ENCODE assay signal across 8 mouse cellular contexts in the genomic region with DNA sequence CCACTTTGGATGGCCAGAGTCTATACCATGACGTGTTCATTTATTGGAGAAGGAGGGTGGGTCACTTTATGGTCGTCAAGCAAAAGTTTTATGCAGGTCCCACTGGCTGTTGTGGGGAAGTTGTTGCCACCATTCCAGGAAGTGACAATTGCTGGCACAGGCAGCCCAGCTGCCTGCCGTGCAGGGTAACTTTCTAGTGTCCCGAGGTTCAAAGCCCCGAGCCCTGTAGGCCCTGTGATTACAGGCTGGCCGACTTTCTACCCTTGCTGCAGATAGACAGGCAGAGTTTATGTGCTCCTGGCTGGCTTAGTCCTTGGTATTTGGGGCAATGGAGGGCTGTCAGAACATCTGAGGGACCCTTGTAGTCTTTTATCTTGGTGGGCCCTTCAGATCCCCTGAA. TPM values are rescaled to one million over a fixed set of nuclear protein-coding genes. Genes with fewer than 3 reads are reported as not detected.
DNase-seq lines count a peak whose midpoint lies in the region; ATAC-seq and TF ChIP-seq lines count a peak whose summit lies in the region.
"Had no signal": no experiment of that assay in that cellular context is flagged by ENCODE, and none has a peak within 500 bp of the region (broad histone marks: within the 10 kb centered on the region; RNA-seq: fewer than 3 reads in every experiment).

No protein-coding gene starts in this region.

- no peaks in the 10 kb centered on the region for H3K9me3 ChIP-seq in kidney, embryonic 14.5 days (ENCODE audit: control insufficient read depth, low read length)

- no peak overlapping the region for H3K9ac ChIP-seq in kidney, embryonic 14.5 days (ENCODE audit: low read depth, low read length)

- peaks cover 86% of the 10 kb centered on the region for H3K79me2 ChIP-seq in myocyte (ENCODE audit: control insufficient read depth, insufficient read depth)

- no peak overlapping the region for H3K4me3 ChIP-seq in kidney, embryonic 14.5 days (ENCODE audit: low read length)
- peak overlapping the region; percentile 42; the same call in 1 of the 2 replicates for H3K4me3 ChIP-seq in brown adipose tissue, adult 24 weeks (ENCODE audit: insufficient read depth, low read depth, low read length)
- peak overlapping the region; percentile 20 for H3K4me3 ChIP-seq in myocyte

- DNase-seq in kidney, postnatal 4 days = no peak
- DNase-seq in layer of hippocampus, adult 11-12 months (ENCODE audit: low spot score) = no peak
- no peak for DNase-seq in layer of hippocampus, postnatal 14 days (ENCODE audit: low spot score in 2 of 2)
- DNase-seq: kidney, postnatal 25 days had no signal

- TF ChIP-seq POLR2A in myocyte (IDR thresholded peaks at IDR 0.05; ENCODE audit: insufficient read length, low read depth) = no peak

- no peak overlapping the region for H3ac ChIP-seq in myocyte (ENCODE audit: control insufficient read depth, insufficient read length)

- H3K4me1 ChIP-seq in kidney, embryonic 14.5 days (ENCODE audit: control insufficient read depth, insufficient read depth, low read length) = peaks cover 69% of the 10 kb centered on the region
- peaks cover 64% of the 10 kb centered on the region for H3K4me1 ChIP-seq in brown adipose tissue, adult 24 weeks (ENCODE audit: control insufficient read depth, insufficient read depth, insufficient read length, low read length)

- peak overlapping the region; percentile 96; the same call in 1 of the 2 replicates for H3K27ac ChIP-seq in kidney, embryonic 14.5 days (ENCODE audit: low read depth, low read length)
- H3K27ac ChIP-seq in brown adipose tissue, adult 24 weeks (replicated peaks; ENCODE audit: low read depth, low read length) = peak overlapping the region; percentile 58

- WGBS in kidney, embryonic 14.5 days = 25% methylated on average over 6 of the region's 6 CpGs

- H3K4me2 ChIP-seq in kidney, embryonic 14.5 days (replicated peaks; ENCODE audit: low read depth, low read length) = peak overlapping the region; percentile 2; the same call in 1 of the 2 replicates
- H3K4me2 ChIP-seq in myocyte (ENCODE audit: low read depth) = peak overlapping the region; percentile 90

- no peaks in the 10 kb centered on the region for H3K36me3 ChIP-seq in kidney, embryonic 14.5 days (ENCODE audit: control insufficient read depth, insufficient read depth, low read length)
- no peaks in the 10 kb centered on the region for H3K36me3 ChIP-seq in myocyte (ENCODE audit: control insufficient read depth, insufficient read depth)

- ATAC-seq in kidney, embryonic 14.5 days (ENCODE audit: low FRiP score, low TSS enrichment) = no peak
- ATAC-seq in inflammation-experienced regulatory T-cells, adult 6 months = peak; percentile 15

- no peaks in the 10 kb centered on the region; the same call in 1 of the 2 replicates for H3K27me3 ChIP-seq in kidney, embryonic 14.5 days (ENCODE audit: control insufficient read depth, insufficient read depth, low read length)
- H3K27me3 ChIP-seq in myocyte (ENCODE audit: control insufficient read depth, insufficient read depth, insufficient read length) = no peaks in the 10 kb centered on the region

TF ChIP-seq in myocyte, 11 proteins besides CTCF, POLR2A, EP300 and RAD21:
- TF ChIP-seq TCF12 (IDR thresholded peaks at IDR 0.05; ENCODE audit: insufficient read depth, poor library complexity, severe bottlenecking) (no peak), TCF3 (IDR thresholded peaks at IDR 0.05; ENCODE audit: insufficient read length, low read depth) (no peak), POLR2AphosphoS2 (IDR thresholded peaks at IDR 0.05; ENCODE audit: insufficient read length, low read depth) (no peak), MYOG (IDR thresholded peaks at IDR 0.05; ENCODE audit: control insufficient read depth in 1 of 3, insufficient read depth in 1 of 3, insufficient read length in 2 of 3, low read depth in 2 of 3) (no peak), SRF (IDR thresholded peaks at IDR 0.05; ENCODE audit: control insufficient read depth, insufficient read length, low read depth) (no peak), REST (IDR thresholded peaks at IDR 0.05; ENCODE audit: insufficient read depth, insufficient read length) (no peak), E2F4 (IDR thresholded peaks at IDR 0.05; ENCODE audit: insufficient read depth) (no peak), MAX (IDR thresholded peaks at IDR 0.05; ENCODE audit: low read depth) (no peak), USF1 (IDR thresholded peaks at IDR 0.05; ENCODE audit: low read depth) (no peak), MYOD1 (IDR thresholded peaks at IDR 0.05; ENCODE audit: control insufficient read depth in 1 of 3, insufficient read length in 2 of 3, low read depth in 2 of 3) (no peak), CEBPB (IDR thresholded peaks at IDR 0.05; ENCODE audit: insufficient read depth, poor library complexity, severe bottlenecking) (no peak)

RNA-seq across cellular contexts. Expression of a gene that starts 23.5 kb away (rescaled TPM):
- not detected in 2 replicates for polyA plus RNA-seq in kidney, embryonic 14.5 days (2014; fragmentation: Nextera tagmentation; extraction: Ambion mirVana)
- polyA plus RNA-seq in brown adipose tissue, adult 24 weeks (2012; ENCODE audit: insufficient read depth, insufficient read length, missing spikeins) = not detected in 2 replicates
- not detected for polyA plus RNA-seq in inflammation-experienced regulatory T-cells, adult 6 months (2017; shearing (Covaris generic))
- 0.06 TPM for polyA plus RNA-seq in myocyte (2012; fragmentation: generic; extraction: Trizol)
- total RNA-seq in layer of hippocampus, postnatal 14 days (2021) = not detected

RNA-seq across cellular contexts. Expression of a gene that starts 43.2 kb away (rescaled TPM):
- 31.3 and 37.3 TPM in 2 replicates for polyA plus RNA-seq in kidney, embryonic 14.5 days (2014; fragmentation: Nextera tagmentation; extraction: Ambion mirVana)
- 72.9 and 74.8 TPM in 2 replicates for polyA plus RNA-seq in brown adipose tissue, adult 24 weeks (2012; ENCODE audit: insufficient read depth, insufficient read length, missing spikeins)
- polyA plus RNA-seq in inflammation-experienced regulatory T-cells, adult 6 months (2017; shearing (Covaris generic)) = 10 to 100 TPM in 1 of 3 experiments, 1 to 10 TPM in 2; 7.5 to 12.0 (median 8.6) TPM
- 12.0 TPM for polyA plus RNA-seq in myocyte (2012; fragmentation: generic; extraction: Trizol)
- total RNA-seq in layer of hippocampus, postnatal 14 days (2021) = 10 to 100 TPM; 19.1 to 19.4 TPM

RNA-seq across cellular contexts. Expression of a gene that starts 49.1 kb away (rescaled TPM):
- 7.1 and 9.4 TPM in 2 replicates for polyA plus RNA-seq in kidney, embryonic 14.5 days (2014; fragmentation: Nextera tagmentation; extraction: Ambion mirVana)
- 8.0 and 10.7 TPM in 2 replicates for polyA plus RNA-seq in brown adipose tissue, adult 24 weeks (2012; ENCODE audit: insufficient read depth, insufficient read length, missing spikeins)
- 1 to 10 TPM; 2.7 to 5.1 (median 4.2) TPM for polyA plus RNA-seq in inflammation-experienced regulatory T-cells, adult 6 months (2017; shearing (Covaris generic))
- polyA plus RNA-seq in myocyte (2012; fragmentation: generic; extraction: Trizol) = 12.1 TPM
- 10 to 100 TPM; 17.5 to 17.8 TPM for total RNA-seq in layer of hippocampus, postnatal 14 days (2021)
